Mouse (Mus musculus) hindbrain, embryonic 15.5 days (tissue): ENCODE results near the gene Gpr3. TPM values are rescaled to one million over a fixed set of nuclear protein-coding genes. Genes with fewer than 3 reads are reported as not detected.
A peak's percentile ranks its signal among the peaks of the same experiment; 100 is the strongest.

Source experiments
- ATAC-seq: fragments of 200-750 bp; cut with Nextera tagmentation; 2 replicates; pipeline ENCODE4 v1.8.0; 2017; ENCODE audit warnings: low read depth, moderate number of reproducible peaks, moderate TSS enrichment; ENCODE audit not compliant: low FRiP score
- H3K27ac ChIP-seq: fragments of 300-500 bp; sonication (generic); replicated peaks from 2 replicates; pipeline ENCODE4 v1.5.1; 2015; ENCODE audit warnings: mild to moderate bottlenecking, inconsistent platforms
- H3K27me3 ChIP-seq: fragments of 300-500 bp; sonication (generic); 2 replicates; pipeline ENCODE4 v1.6.1; 2015; ENCODE audit warnings: control low read depth, inconsistent platforms
- H3K36me3 ChIP-seq: fragments of 300-500 bp; sonication (generic); 2 replicates; pipeline ENCODE4 v1.6.1; 2015; ENCODE audit warnings: control low read depth, inconsistent platforms
- H3K4me1 ChIP-seq: fragments of 300-500 bp; sonication (generic); replicated peaks from 2 replicates; pipeline ENCODE4 v1.6.1; 2015; ENCODE audit warnings: control low read depth, inconsistent platforms
- H3K4me2 ChIP-seq: fragments of 300-500 bp; sonication (generic); 2 replicates; pipeline ENCODE4 v1.6.1; 2015; ENCODE audit warnings: moderate library complexity, mild to moderate bottlenecking, inconsistent platforms
- H3K4me3 ChIP-seq: fragments of 300-500 bp; sonication (generic); 2 replicates; pipeline ENCODE4 v1.5.1; 2015; ENCODE audit warnings: mild to moderate bottlenecking, inconsistent platforms
- H3K9ac ChIP-seq: fragments of 300-500 bp; sonication (generic); 2 replicates; pipeline ENCODE4 v1.6.1; 2015; ENCODE audit warnings: inconsistent platforms
- H3K9me3 ChIP-seq: fragments of 300-500 bp; sonication (generic); 2 replicates; pipeline ENCODE4 v1.6.1; 2016; ENCODE audit warnings: control low read depth, inconsistent platforms
- WGBS: fragments of 180-500 bp; shearing (Covaris S2); methylation state at CpG from one replicate; pipeline ENCODE4 v1.1.7; 2015; 5-methylcytosine and 5-hydroxymethylcytosine counted together
- polyA plus RNA-seq: library from polyadenylated mRNA; unstranded; fragments of >200 nt; fragmentation: Nextera tagmentation; extraction: Ambion mirVana; gene quantifications from 2 replicates; pipeline ENCODE4 v1.2.1, GENCODE M21; 2015

Gene Gpr3
- polyA plus RNA-seq: 1.6 and 2.7 TPM in 2 replicates

GRCm38 (mm10) chr4:133211751-133212561 lies at the start of gene Gpr3, which contains the start of gene Cd164l2:
Gene Gpr3 (minus strand): TSS chr4:133212536.
Gene Cd164l2 (plus strand): TSS chr4:133212131.
- peak within 1 kb of the TSS; percentile 63 for H3K9ac ChIP-seq

GRCm38 (mm10) chr4:133261641-133262374 lies 49.5 kb upstream of the Gpr3 start:
- WGBS: 52% methylated on average over 10 of the region's 10 CpGs
- no peak overlapping the region for H3K4me2 ChIP-seq
- no peak; the same call in 1 of the 2 replicates for ATAC-seq
- no peak overlapping the region for H3K27ac ChIP-seq
- H3K27me3 ChIP-seq: peaks cover 5% of the 10 kb centered on the region; the same call in 1 of the 2 replicates
- no peak overlapping the region for H3K4me3 ChIP-seq
- no peak overlapping the region for H3K9ac ChIP-seq
- no peaks in the 10 kb centered on the region for H3K9me3 ChIP-seq
- H3K4me1 ChIP-seq: no peaks in the 10 kb centered on the region; the same call in 1 of the 2 replicates
- H3K36me3 ChIP-seq: peaks cover 30% of the 10 kb centered on the region

More at GRCm38 (mm10) chr4:133211751-133212561, at the start of gene Gpr3, which contains the start of gene Cd164l2:
- Histone ChIP-seq H3K36me3 (no peaks in the 10 kb centered on the region), H3K4me2 (peak within 1 kb of the TSS; percentile 88), H3K4me3 (peak within 1 kb of the TSS; percentile 67), H3K9me3 (no peaks in the 10 kb centered on the region), H3K4me1 (peaks cover 26% of the 10 kb centered on the region), H3K27me3 (peaks cover 15% of the 10 kb centered on the region), H3K27ac (no peak within 1 kb of the TSS)
- peak; percentile 74 for ATAC-seq
- WGBS: 1% methylated on average over 51 of the region's 52 CpGs

GRCm38 (mm10) chr4:133257798-133258408 lies 45.6 kb upstream of the Gpr3 start:
- WGBS: 81% methylated on average over 12 of the region's 12 CpGs

GRCm38 (mm10) chr4:133257230-133257629 lies 44.9 kb upstream of the Gpr3 start:
- WGBS: 43% methylated on average over 12 of the region's 12 CpGs
- Histone ChIP-seq H3K27ac (no peak overlapping the region), H3K4me3 (no peak overlapping the region), H3K4me2 (no peak overlapping the region), H3K9me3 (no peaks in the 10 kb centered on the region), H3K36me3 (no peaks in the 10 kb centered on the region), H3K9ac (no peak overlapping the region), H3K27me3 (peaks cover 23% of the 10 kb centered on the region), H3K4me1 (no peaks in the 10 kb centered on the region; the same call in 1 of the 2 replicates)
- ATAC-seq: no peak

More at GRCm38 (mm10) chr4:133257798-133258408, 45.6 kb upstream of the Gpr3 start:
- Histone ChIP-seq H3K9me3 (no peaks in the 10 kb centered on the region), H3K9ac (no peak overlapping the region), H3K36me3 (no peaks in the 10 kb centered on the region), H3K4me2 (no peak overlapping the region), H3K27ac (no peak overlapping the region), H3K4me1 (no peaks in the 10 kb centered on the region; the same call in 1 of the 2 replicates), H3K4me3 (no peak overlapping the region), H3K27me3 (peaks cover 17% of the 10 kb centered on the region; the same call in 1 of the 2 replicates)
- no peak for ATAC-seq

- 0 out of 2 replicates have a peak overlapping the region, but pooled peaks have one; percentile 4 for H3K4me2 ChIP-seq
- H3K4me1 ChIP-seq: no peaks in the 10 kb centered on the region; the same call in 1 of the 2 replicates
- H3K27me3 ChIP-seq: peaks cover 27% of the 10 kb centered on the region
- no peaks in the 10 kb centered on the region for H3K36me3 ChIP-seq
- no peak for ATAC-seq
- no peaks in the 10 kb centered on the region for H3K9me3 ChIP-seq
- WGBS: 22% methylated on average over 21 of the region's 24 CpGs
- no peak overlapping the region for H3K9ac ChIP-seq
- no peak overlapping the region for H3K4me3 ChIP-seq
- H3K27ac ChIP-seq: no peak overlapping the region
Observed at GRCm38 (mm10) chr4:133256820-133257219, 44.5 kb upstream of the Gpr3 start.

GRCm38 (mm10) chr4:133255392-133255791 lies 43.1 kb upstream of the Gpr3 start:
- no peak overlapping the region for H3K27ac ChIP-seq
- no peaks in the 10 kb centered on the region for H3K9me3 ChIP-seq
- H3K4me2 ChIP-seq: no peak overlapping the region
- ATAC-seq: no peak
- WGBS: 72% methylated on average over 6 of the region's 6 CpGs
- no peaks in the 10 kb centered on the region for H3K36me3 ChIP-seq
- H3K4me3 ChIP-seq: no peak overlapping the region
- H3K4me1 ChIP-seq: peaks cover 8% of the 10 kb centered on the region
- no peak overlapping the region for H3K9ac ChIP-seq
- peaks cover 40% of the 10 kb centered on the region for H3K27me3 ChIP-seq

GRCm38 (mm10) chr4:133253412-133253811 lies 41.1 kb upstream of the Gpr3 start:
- WGBS: 75% methylated on average over 12 of the region's 12 CpGs
- Histone ChIP-seq H3K9me3 (no peaks in the 10 kb centered on the region), H3K4me2 (no peak overlapping the region), H3K27ac (no peak overlapping the region), H3K27me3 (peaks cover 54% of the 10 kb centered on the region), H3K4me1 (peaks cover 8% of the 10 kb centered on the region), H3K36me3 (no peaks in the 10 kb centered on the region), H3K4me3 (no peak overlapping the region), H3K9ac (no peak overlapping the region)
- no peak for ATAC-seq

- H3K9me3 ChIP-seq: no peaks in the 10 kb centered on the region
- no peak for ATAC-seq
- H3K27ac ChIP-seq: no peak overlapping the region
- no peak overlapping the region for H3K4me2 ChIP-seq
- H3K4me3 ChIP-seq: no peak overlapping the region
- no peak overlapping the region for H3K9ac ChIP-seq
- no peaks in the 10 kb centered on the region for H3K36me3 ChIP-seq
- H3K4me1 ChIP-seq: peaks cover 8% of the 10 kb centered on the region
- H3K27me3 ChIP-seq: peaks cover 62% of the 10 kb centered on the region
- 46% methylated on average over 4 of the region's 4 CpGs for WGBS
Observed at GRCm38 (mm10) chr4:133252089-133252488, 39.8 kb upstream of the Gpr3 start.

GRCm38 (mm10) chr4:133251214-133251613 lies 38.9 kb upstream of the Gpr3 start:
- H3K4me3 ChIP-seq: peak overlapping the region; percentile 29
- no peaks in the 10 kb centered on the region for H3K36me3 ChIP-seq
- peak overlapping the region; percentile 49 for H3K4me2 ChIP-seq
- H3K4me1 ChIP-seq: peaks cover 8% of the 10 kb centered on the region
- peaks cover 65% of the 10 kb centered on the region for H3K27me3 ChIP-seq
- WGBS: 3% methylated on average over 31 of the region's 31 CpGs
- no peak overlapping the region for H3K27ac ChIP-seq
- no peaks in the 10 kb centered on the region for H3K9me3 ChIP-seq
- H3K9ac ChIP-seq: no peak overlapping the region
- ATAC-seq: no peak

- peaks cover 8% of the 10 kb centered on the region for H3K4me1 ChIP-seq
- WGBS: 4% methylated on average over 22 of the region's 22 CpGs
- peak overlapping the region; percentile 29 for H3K4me3 ChIP-seq
- H3K9me3 ChIP-seq: no peaks in the 10 kb centered on the region
- peaks cover 64% of the 10 kb centered on the region for H3K27me3 ChIP-seq
- H3K27ac ChIP-seq: no peak overlapping the region
- no peak overlapping the region for H3K9ac ChIP-seq
- H3K4me2 ChIP-seq: peak overlapping the region; percentile 49
- no peaks in the 10 kb centered on the region for H3K36me3 ChIP-seq
- no peak for ATAC-seq
Observed at GRCm38 (mm10) chr4:133250609-133251008, 38.3 kb upstream of the Gpr3 start.

GRCm38 (mm10) chr4:133247806-133248449 lies 35.6 kb upstream of the Gpr3 start:
- H3K27me3 ChIP-seq: peaks cover 79% of the 10 kb centered on the region
- H3K9ac ChIP-seq: no peak overlapping the region
- peaks cover 8% of the 10 kb centered on the region for H3K4me1 ChIP-seq
- no peak for ATAC-seq
- no peaks in the 10 kb centered on the region for H3K36me3 ChIP-seq
- no peak overlapping the region for H3K4me3 ChIP-seq
- no peaks in the 10 kb centered on the region for H3K9me3 ChIP-seq
- no peak overlapping the region for H3K27ac ChIP-seq
- H3K4me2 ChIP-seq: no peak overlapping the region
- WGBS: 84% methylated on average over 13 of the region's 13 CpGs
